Mouse (Mus musculus): Measurements from ENCODE around the gene Fkbp7.
"Not testable (repeated sequence)": the region's sequence is repeated elsewhere in the genome, so short reads cannot be mapped to it uniquely, and the experiment has no call there.

The Fkbp7 gene

GRCm38 (mm10) chr2:76665531-76665930, 7.4 kb downstream of the Fkbp7 start:
- DNase-seq (ENCODE audit: low spot score in 2 of 2): no peak

GRCm38 (mm10) chr2:76659419-76659818, 13.5 kb downstream of the Fkbp7 start:
- DNase-seq (ENCODE audit: low spot score in 2 of 2): no peak

DNA sequence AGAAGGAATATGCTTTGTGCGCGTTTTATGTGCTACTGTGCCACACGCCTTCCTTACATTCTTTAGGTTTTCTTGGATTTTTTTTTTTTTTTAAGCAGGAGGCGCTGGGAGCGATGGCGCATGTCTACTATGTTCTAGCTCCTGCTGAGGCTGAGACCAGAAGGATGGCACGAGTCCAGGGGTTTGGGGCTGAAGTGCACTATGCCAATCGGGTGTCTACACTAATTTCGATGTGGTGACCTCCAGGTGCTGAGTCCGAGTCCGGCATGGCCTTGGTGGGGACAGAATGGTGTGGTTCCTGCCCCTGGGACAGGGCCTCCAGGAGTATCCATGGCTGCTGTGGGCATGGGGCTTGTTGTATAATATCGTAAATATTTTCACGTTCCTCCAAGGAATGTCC, 14.4 kb downstream of the Fkbp7 start:
- no peak for DNase-seq (ENCODE audit: low spot score in 2 of 2)

- no peak for DNase-seq (ENCODE audit: low spot score in 2 of 2)
These were observed 16.9 kb downstream of the Fkbp7 start for GRCm38 (mm10) chr2:76655982-76656381.

- no peak for DNase-seq (ENCODE audit: low spot score in 2 of 2)
These were observed 17.5 kb downstream of the Fkbp7 start for GRCm38 (mm10) chr2:76655444-76655843.

DNA sequence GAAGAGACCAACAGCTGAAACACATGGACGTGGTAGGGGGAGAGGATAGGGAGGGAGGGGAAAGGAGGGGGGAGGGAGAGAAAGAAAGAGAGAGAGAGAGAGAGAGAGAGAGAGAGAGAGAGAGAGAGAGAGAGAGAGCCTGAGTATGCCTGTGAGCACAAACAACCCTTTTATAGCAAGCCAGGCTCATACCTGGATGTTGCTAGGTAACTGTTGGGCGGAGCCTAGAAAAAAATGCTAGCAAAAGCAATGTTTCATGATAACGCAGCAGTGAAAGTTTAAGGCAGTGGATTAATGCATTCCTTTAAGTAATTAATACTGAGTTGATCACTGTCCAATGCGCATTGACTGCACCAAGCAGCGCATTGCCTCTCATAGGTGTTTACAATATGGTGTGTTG, 18.3 kb downstream of the Fkbp7 start:
- DNase-seq (ENCODE audit: low spot score in 2 of 2): no peak

DNA sequence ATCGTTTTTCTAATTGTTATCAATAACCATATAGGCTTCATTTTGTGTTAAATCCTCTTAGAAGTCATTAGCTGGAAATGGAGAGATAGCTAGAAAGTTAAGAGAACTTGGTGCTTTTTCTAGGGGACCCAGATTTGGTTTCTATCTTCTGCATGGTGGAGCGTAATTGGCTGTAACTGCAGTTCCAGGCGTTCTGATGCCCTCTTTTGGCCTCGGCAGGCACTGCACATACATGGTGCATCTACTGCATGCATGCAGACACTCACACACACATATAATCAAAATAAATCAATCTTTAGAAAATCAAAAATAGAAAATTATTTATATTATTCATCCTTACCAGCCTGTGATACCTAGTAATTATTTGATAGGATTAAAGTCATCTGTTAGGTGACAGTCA, 19.8 kb downstream of the Fkbp7 start:
- no peak for DNase-seq (ENCODE audit: low spot score in 2 of 2)

GRCm38 (mm10) chr2:76648666-76649141, 24.2 kb downstream of the Fkbp7 start:
- no peak for DNase-seq (ENCODE audit: low spot score in 2 of 2)

DNA sequence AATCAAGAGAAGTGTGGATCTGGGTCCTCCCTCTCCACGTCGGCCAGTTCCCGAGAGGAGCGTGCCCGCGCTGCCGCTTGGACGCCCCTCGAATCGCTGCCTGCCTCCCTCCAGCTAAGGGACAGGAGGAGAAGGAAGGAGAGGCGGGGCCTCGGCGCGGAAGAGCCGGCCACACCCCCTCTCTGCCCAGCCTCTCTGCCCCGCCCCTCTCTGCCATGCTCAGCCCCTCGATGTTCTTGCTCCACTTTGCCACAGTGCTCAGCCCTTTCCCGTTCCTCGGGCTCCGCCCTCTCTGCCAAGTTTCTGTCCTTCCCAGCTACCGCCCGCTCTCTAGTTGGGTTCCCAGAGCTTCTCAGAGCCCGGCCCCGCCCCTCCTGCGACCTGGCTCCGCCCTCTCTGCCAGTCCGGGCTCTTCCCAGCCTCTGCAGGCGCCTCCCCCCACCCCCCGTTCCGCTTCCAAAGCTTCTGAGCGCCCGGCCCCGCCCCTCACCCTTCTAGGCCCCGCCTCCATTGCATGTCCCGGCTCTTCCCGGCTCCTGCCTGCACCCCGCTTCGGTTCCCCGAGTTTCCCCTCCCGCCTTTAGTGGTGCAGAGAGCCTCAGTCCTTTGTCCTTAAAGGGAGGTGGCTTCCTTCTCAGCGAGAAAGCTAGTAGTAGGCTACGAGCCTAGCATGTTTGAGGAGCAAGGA, 24.9 kb downstream of the Fkbp7 start, which contains the start of the genes Prkra and Pjvk:
Gene Prkra, minus strand, starts transcription at position 133 of the 688 bp plus-strand sequence.
Gene Pjvk, plus strand, starts transcription at position 594 of the 688 bp plus-strand sequence.
- DNase-seq (ENCODE audit: low spot score in 2 of 2): peak; percentile 94

GRCm38 (mm10) chr2:76647441-76647869, 25.5 kb downstream of the Fkbp7 start:
- no peak for DNase-seq (ENCODE audit: low spot score in 2 of 2)

DNA sequence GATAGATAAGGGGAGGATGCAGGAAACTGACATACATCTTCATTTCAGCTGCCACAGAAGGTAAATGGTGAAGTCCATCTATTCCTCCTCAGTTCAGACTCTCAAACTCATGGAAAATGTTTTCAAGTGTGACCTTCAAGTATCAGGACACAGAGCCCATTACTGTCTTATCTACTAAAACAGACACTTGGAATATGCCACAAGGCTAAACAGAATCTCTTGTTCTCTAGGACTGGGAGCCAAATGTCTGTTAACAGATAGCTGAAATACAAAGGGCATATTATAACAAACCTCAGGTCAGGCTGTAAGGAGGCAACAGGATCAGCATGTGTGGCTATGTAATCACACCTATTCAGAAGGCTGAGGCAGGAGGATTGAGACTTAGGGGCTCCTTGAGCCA, 29.1 kb downstream of the Fkbp7 start:
- DNase-seq (ENCODE audit: low spot score in 2 of 2): no peak

DNA sequence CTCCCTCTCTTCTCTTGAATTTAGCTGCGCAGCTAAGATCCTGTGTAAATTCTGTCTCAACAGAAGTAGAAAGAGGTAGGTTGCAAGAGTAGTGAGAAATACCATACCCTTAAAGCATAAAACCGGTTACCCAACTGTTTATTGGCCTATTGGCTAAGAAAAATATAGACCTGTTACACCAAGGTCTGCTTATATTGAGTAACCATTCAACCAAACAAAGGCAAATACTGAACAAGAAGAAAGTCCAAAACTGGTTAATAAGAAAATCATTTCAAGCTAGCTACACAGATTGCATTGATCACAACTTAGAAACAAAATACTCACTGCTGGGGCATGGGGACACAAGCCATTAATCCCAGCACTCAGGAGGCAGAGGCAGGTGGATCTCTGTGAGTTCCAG, 33.3 kb downstream of the Fkbp7 start:
- DNase-seq (ENCODE audit: low spot score in 2 of 2): no peak

DNA sequence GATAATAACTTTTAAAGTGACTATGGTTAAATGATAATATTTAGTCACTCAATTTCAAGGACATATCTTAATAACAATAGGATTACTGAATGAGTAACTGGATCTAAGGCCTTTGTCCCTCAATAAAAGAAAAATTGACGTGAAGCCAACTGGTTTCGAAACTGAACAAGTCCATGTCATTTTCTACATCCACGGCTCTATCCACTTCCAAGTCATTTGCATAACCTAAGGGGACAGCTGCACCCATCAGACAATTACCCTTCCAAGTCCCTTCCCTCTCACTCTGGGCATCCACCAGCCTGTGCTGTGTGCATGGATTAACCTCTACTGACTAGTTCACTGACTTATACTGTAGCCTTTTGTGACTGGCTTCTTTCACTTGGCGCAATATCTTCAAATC, 41.3 kb downstream of the Fkbp7 start:
- no peak for DNase-seq (ENCODE audit: low spot score in 2 of 2)

DNA sequence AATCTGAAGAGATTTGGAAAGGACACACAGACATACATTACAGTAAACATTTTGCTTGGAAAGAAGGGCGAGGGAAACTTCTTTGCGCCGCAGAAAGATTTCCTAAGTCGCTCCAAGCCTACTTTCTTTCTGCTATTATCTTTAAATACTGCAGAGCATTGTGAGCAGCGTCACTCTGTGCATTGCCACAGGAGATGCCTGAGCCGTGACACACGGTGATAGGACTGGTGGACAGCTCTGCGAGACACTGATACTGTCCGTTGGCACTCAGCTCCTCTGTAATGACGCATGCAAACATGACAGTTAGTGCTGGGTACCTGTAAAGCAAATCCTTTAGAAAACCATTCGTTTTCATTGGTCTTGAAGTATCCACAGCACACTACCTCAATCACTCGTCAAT, 42.6 kb downstream of the Fkbp7 start:
- DNase-seq (ENCODE audit: low spot score in 2 of 2): no peak

DNA sequence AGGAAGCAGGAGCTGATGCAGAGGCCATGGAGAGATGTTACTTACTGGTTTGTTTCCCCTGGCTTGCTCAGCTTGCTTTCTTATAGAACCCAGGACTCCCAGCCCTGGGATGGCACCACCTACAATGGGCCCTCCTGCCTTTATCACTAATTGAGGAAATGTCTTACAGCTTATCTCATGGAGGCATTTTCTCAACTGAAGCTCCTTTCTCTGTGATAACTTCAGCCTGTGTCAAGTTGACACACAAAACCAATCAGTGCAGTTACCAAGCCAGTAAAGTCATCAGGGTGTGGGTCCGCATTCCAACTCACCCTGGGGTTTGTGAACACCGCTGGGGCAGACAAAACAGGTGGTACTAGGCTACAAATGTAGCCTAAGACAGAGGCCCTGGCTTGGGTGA, 50.6 kb downstream of the Fkbp7 start:
- DNase-seq (ENCODE audit: low spot score in 2 of 2): not testable (repeated sequence)

GRCm38 (mm10) chr2:76621724-76622123, 51.2 kb downstream of the Fkbp7 start:
- DNase-seq (ENCODE audit: low spot score in 2 of 2): no peak

DNA sequence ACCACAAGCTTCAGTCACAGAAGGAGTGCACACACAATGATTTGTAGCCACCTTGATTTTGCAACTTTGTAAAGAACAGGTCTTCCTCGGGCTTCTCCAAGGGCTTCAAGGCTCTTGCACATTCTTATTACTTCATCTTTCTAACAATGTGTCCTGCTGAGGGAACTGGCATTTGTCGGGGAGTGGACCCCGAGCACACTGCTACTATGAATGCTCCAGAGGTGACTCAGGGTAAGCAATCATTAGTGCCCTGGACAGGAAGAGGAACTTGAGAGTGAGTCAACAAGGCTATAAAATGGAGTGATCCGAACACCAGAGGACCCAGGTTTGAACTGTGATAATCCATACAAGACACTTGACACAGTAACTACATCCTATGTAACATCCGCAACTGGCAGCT, 52.7 kb downstream of the Fkbp7 start:
- no peak for DNase-seq (ENCODE audit: low spot score in 2 of 2)

GRCm38 (mm10) chr2:76618078-76618477, 54.8 kb downstream of the Fkbp7 start:
- peak in 1 of 2 experiments; percentile 39 for DNase-seq (ENCODE audit: low spot score in 2 of 2)
